Mouse (Mus musculus) neural tube, embryonic 15.5 days (tissue): ENCODE measurements around the gene Dpp8. TPM values are rescaled to one million over a fixed set of nuclear protein-coding genes. Genes with fewer than 3 reads are reported as not detected.
"Not testable (repeated sequence)": the region's sequence is repeated elsewhere in the genome, so short reads cannot be mapped to it uniquely, and the experiment has no call there.

Experiments
- ATAC-seq: fragments of 200-750 bp; cut with Nextera tagmentation; 2 replicates; pipeline ENCODE4 v1.8.0; 2017; ENCODE audit warnings: mild to moderate bottlenecking, moderate TSS enrichment, moderate library complexity; ENCODE audit not compliant: low FRiP score
- H3K27ac ChIP-seq: fragments of 300-500 bp; sonication (generic); replicated peaks from 2 replicates; pipeline ENCODE4 v1.5.1; 2015; ENCODE audit warnings: mild to moderate bottlenecking, inconsistent platforms
- H3K27me3 ChIP-seq: fragments of 300-500 bp; sonication (generic); replicated peaks from 2 replicates; pipeline ENCODE4 v1.6.1; 2015; ENCODE audit warnings: inconsistent platforms
- H3K36me3 ChIP-seq: fragments of 300-500 bp; sonication (generic); 2 replicates; pipeline ENCODE4 v1.6.1; 2015; ENCODE audit warnings: inconsistent platforms
- H3K4me1 ChIP-seq: fragments of 300-500 bp; sonication (generic); 2 replicates; pipeline ENCODE4 v1.6.1; 2015; ENCODE audit warnings: inconsistent platforms
- H3K4me2 ChIP-seq: fragments of 300-500 bp; sonication (generic); 2 replicates; pipeline ENCODE4 v1.6.1; 2015; ENCODE audit warnings: inconsistent platforms, mild to moderate bottlenecking, moderate library complexity
- H3K4me3 ChIP-seq: fragments of 300-500 bp; sonication (generic); replicated peaks from 2 replicates; pipeline ENCODE4 v1.5.1; 2015; ENCODE audit warnings: mild to moderate bottlenecking, inconsistent platforms
- H3K9ac ChIP-seq: fragments of 300-500 bp; sonication (generic); replicated peaks from 2 replicates; pipeline ENCODE4 v1.6.1; 2015; ENCODE audit warnings: mild to moderate bottlenecking, inconsistent platforms
- H3K9me3 ChIP-seq: fragments of 300-500 bp; sonication (generic); replicated peaks from 2 replicates; pipeline ENCODE4 v1.6.1; 2016; ENCODE audit warnings: inconsistent platforms
- WGBS: fragments of 180-500 bp; shearing (Covaris S2); methylation state at CpG from one replicate; pipeline ENCODE4 v1.1.7; 2015; ENCODE audit warnings: mixed read lengths; 5-methylcytosine and 5-hydroxymethylcytosine counted together
- polyA plus RNA-seq: library from polyadenylated mRNA; unstranded; fragments of >200 nt; fragmentation: Nextera tagmentation; extraction: Ambion mirVana; gene quantifications from 2 replicates; pipeline ENCODE4 v1.2.1, GENCODE M21; 2015

Dpp8 gene
- polyA plus RNA-seq, 1 experiment from 2014 or later = 32.9 TPM

DNA sequence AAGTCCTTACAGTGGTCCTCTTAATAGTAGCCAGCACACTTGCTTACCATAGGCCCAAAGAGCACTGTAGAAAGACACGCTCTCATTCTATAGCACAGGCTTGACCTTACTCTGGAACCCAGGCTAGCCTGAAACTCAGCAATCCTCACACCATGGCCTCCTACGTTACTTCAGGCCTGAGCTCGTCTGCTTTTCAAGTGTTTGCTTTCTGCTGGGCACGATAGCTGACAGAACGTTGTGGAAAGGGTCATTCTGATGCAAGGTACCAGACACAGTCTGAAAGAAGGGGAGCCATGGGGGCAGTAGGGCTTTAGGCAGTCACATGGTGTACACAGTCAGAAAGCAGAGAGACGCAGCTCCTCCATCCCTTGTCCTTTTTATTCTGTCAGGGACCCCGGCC is 32.0 kb downstream of the Dpp8 start:
- H3K4me3 ChIP-seq = no peak overlapping the region
- H3K4me2 ChIP-seq = no peak overlapping the region
- H3K27me3 ChIP-seq = no peaks in the 10 kb centered on the region
- H3K9ac ChIP-seq = no peak overlapping the region
- H3K36me3 ChIP-seq = peaks cover 74% of the 10 kb centered on the region
- H3K27ac ChIP-seq = no peak overlapping the region
- 91% methylated on average over 7 of the region's 7 CpGs for WGBS
- H3K9me3 ChIP-seq = no peaks in the 10 kb centered on the region
- H3K4me1 ChIP-seq = no peaks in the 10 kb centered on the region
- no peak for ATAC-seq

DNA sequence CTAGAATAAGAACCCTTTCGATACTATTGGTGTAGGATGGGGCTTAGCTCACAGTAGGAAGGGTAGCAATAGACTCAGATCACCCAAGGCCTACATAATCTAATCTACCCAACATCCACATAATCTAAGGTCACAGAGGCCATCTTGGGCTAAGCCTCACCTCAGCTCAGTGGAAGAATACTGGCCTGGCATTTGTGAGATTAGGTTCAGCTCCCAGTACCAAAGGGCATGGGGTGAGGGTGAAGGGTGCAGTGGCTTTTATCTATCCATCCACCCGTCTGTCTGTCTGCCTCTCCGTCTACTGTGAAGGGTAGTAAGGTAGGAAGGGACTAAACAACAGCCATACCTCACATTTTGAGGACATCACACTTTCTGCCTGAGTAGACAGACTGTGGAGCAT is 38.4 kb downstream of the Dpp8 start:
- ATAC-seq = no peak
- Histone ChIP-seq H3K9me3 (no peaks in the 10 kb centered on the region), H3K9ac (no peak overlapping the region), H3K4me3 (no peak overlapping the region), H3K4me2 (no peak overlapping the region), H3K27ac (no peak overlapping the region), H3K27me3 (no peaks in the 10 kb centered on the region), H3K36me3 (peaks cover 73% of the 10 kb centered on the region), H3K4me1 (no peaks in the 10 kb centered on the region; the same call in 1 of the 2 replicates)
- 93% methylated on average over 3 of the region's 3 CpGs for WGBS

DNA sequence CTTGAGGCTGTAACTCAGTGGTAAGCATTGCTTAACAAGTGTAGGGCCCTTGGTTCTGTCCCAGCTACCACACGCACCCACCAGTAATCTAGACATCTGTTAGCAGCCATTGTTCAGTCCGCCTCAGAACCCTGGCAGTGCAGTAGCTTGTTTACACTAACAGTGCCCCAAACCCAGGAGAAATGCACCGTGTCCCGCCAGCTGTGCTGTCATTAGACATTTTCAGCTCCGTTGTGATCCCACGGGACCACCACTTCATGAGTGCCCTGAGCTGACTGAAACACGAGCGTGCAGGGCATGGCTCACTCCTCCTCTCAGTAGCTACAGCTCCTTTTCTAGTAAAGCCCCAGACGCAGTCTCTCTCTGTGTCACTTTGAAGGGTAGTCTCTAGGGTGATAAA is 41.3 kb downstream of the Dpp8 start:
- Histone ChIP-seq H3K27ac (no peak overlapping the region), H3K4me1 (no peaks in the 10 kb centered on the region; the same call in 1 of the 2 replicates), H3K4me2 (no peak overlapping the region), H3K4me3 (no peak overlapping the region), H3K27me3 (no peaks in the 10 kb centered on the region), H3K36me3 (peaks cover 77% of the 10 kb centered on the region), H3K9me3 (no peaks in the 10 kb centered on the region), H3K9ac (no peak overlapping the region)
- WGBS = 50% methylated on average over 9 of the region's 9 CpGs
- no peak for ATAC-seq

DNA sequence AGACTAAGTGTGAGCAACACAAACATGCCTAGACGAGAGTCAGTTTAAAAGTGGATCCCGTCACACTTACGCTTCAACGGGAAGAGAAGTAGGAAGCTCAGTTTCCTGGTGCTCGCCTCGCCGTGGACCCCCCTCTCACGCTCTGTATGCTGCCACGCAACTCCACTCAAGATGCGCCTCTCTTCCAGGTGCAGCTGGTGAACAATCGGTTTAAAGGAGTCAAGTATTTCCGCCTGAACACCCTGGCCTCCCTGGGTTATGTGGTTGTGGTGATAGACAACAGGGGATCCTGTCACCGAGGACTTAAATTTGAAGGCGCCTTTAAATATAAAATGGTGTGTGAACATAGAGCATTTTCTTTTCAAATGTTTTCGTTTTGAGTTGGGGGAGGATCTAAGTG is 42.0 kb downstream of the Dpp8 start:
- Histone ChIP-seq H3K9ac (no peak overlapping the region), H3K9me3 (no peaks in the 10 kb centered on the region), H3K4me2 (no peak overlapping the region), H3K4me1 (no peaks in the 10 kb centered on the region; the same call in 1 of the 2 replicates), H3K4me3 (no peak overlapping the region), H3K27me3 (no peaks in the 10 kb centered on the region), H3K27ac (no peak overlapping the region), H3K36me3 (peaks cover 77% of the 10 kb centered on the region)
- ATAC-seq = no peak
- WGBS = 89% methylated on average over 15 of the region's 15 CpGs

DNA sequence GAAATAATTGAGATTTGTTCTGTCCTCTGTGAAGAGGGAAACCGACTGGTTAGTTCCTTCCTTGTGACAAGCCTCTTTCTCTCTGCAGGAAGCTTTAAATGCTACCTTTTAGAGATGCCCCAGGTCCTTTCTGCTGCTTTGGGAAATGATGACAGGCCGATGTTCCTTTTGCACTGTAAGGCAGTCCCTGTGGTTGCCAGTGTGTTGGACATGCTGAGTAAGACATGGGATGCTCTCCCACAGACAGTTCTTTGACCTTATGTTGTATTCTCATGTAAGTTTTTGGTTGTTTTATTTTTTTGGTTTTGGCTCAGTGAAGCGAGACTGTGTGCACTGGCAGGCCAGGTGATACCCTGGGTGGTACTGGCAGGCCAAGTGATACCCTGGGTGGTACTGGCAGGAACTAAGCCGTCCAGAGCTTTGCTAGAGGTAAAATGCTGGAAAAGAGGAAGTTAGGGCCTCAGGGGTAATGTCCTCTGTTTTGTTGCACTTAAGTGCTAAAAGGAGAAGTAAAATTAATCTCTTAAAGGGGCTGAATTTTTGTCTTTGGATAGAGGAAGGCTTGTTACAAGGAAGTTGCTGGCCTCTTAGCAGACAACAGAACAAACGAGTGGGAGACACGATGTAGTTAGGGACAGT is 42.8 kb downstream of the Dpp8 start:
- WGBS = 91% methylated on average over 6 of the region's 6 CpGs
- ATAC-seq = no peak
- Histone ChIP-seq H3K36me3 (peaks cover 77% of the 10 kb centered on the region), H3K9me3 (no peaks in the 10 kb centered on the region), H3K4me2 (no peak overlapping the region), H3K4me1 (no peaks in the 10 kb centered on the region; the same call in 1 of the 2 replicates), H3K27me3 (no peaks in the 10 kb centered on the region), H3K4me3 (no peak overlapping the region), H3K9ac (no peak overlapping the region), H3K27ac (no peak overlapping the region)

DNA sequence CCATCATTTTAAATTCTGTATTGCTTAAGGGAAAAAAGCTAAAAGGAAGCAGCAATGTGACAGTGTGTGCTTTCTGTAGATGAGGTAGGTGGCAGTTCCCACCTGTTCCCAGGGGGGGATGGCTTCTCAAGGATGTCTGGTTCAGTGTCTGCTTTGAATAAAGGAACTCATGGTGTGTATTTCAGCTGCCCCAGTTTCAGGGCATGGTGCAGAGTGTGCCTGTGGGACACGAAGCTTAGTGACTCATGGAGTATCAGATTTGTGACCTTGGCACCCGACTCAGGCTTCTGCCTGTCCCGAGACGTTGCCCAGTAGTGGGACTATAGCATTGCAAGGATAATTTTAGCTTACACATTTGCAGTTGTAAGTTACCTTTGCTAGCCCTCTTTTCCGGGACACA is 45.3 kb downstream of the Dpp8 start:
- no peak overlapping the region for H3K4me3 ChIP-seq
- H3K4me2 ChIP-seq = no peak overlapping the region
- no peak overlapping the region for H3K27ac ChIP-seq
- no peak for ATAC-seq
- H3K36me3 ChIP-seq = peaks cover 75% of the 10 kb centered on the region
- no peaks in the 10 kb centered on the region for H3K27me3 ChIP-seq
- H3K4me1 ChIP-seq = no peaks in the 10 kb centered on the region; the same call in 1 of the 2 replicates
- no peaks in the 10 kb centered on the region for H3K9me3 ChIP-seq
- 93% methylated on average over 5 of the region's 5 CpGs for WGBS
- H3K9ac ChIP-seq = no peak overlapping the region

DNA sequence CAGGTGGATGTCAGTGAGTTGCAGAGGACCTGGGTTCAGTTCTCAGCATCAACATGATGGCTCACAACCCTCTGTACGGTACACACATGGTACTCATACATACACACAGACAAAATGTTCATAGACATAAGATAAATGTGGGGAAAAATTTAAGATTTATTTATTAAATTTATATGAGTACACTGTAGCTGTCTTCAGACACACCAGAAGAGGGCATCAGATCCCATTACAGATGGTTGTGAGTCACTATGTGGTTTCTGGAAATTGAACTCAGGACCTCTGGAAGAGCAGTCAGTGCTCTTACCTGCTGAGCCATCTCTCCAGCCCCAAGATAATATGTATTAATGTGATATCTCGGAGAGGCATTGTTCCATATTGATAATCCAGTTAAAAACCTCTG is 47.9 kb downstream of the Dpp8 start:
- H3K27me3 ChIP-seq, H3K4me1 ChIP-seq, ATAC-seq, H3K4me3 ChIP-seq, H3K9me3 ChIP-seq, H3K9ac ChIP-seq, H3K27ac ChIP-seq, H3K4me2 ChIP-seq: not testable (repeated sequence)
- H3K36me3 ChIP-seq = peaks cover 74% of the 10 kb centered on the region
- 97% methylated on average over 2 of the region's 2 CpGs for WGBS

DNA sequence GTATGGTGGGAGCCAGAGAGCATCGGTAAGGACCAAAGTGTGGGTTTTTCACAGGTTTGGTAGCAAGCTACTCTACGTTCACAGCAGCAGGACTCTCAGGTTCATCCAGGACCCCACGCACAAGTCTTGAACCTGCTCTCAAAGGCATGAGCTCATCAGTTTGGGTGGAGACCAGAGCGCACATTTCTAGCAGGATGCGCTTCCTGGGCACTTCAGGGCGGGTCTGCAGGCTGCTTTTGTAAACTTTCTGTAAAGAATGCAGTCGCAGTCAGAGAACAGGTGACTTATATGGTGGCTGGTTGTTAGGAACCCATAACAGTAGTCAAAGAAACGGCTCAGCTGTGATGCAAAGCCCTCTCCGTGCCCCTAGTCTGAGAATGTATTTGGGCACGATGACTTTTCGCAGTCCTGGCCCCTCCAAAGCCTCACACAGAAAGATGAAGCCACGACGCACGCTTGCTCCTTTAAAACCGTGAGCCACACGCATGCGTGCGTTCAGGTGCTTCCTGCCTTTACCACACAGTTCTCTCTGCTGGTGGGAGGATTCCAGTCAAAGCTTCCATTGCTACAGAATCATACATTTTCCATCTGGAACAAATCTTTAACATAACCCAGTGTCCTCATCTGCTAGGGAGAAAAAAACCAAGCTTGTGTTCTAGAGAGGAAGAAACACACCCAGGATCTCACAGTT is 51.0 kb downstream of the Dpp8 start:
- H3K9me3 ChIP-seq = no peaks in the 10 kb centered on the region
- no peak overlapping the region for H3K9ac ChIP-seq
- no peak overlapping the region for H3K4me3 ChIP-seq
- H3K4me1 ChIP-seq = no peaks in the 10 kb centered on the region
- H3K27ac ChIP-seq = no peak overlapping the region
- H3K27me3 ChIP-seq = no peaks in the 10 kb centered on the region
- no peak overlapping the region for H3K4me2 ChIP-seq
- no peak for ATAC-seq
- peaks cover 45% of the 10 kb centered on the region for H3K36me3 ChIP-seq
- WGBS = 89% methylated on average over 18 of the region's 18 CpGs

DNA sequence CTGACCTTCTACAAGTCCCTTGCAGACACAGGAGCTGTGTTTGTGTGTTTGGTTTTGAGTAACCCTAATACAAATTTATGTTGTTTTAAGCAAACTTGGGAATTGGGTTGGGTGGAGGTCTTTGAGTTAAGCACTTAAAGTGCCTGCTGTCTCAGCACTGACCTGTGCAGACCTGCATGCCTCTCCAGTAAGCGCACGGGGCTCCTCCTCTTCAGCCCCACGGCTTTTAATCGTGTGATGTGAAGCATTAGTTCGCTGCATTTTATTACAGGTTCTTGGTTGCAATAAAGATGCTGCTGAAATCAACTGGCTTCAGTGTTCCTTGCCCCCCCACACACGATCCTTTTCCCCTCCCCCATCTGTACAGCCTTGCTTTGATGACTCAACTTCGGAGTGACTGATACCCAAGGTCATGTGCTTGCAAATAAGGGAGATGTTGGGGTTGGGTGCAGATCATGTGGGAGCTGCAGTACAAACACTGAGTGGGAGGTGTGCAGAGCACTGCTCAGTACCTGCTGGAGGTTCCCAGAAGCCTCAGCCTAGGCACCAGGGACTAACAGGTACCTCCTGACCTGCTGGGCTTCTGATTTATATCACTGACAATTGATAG is 52.1 kb downstream of the Dpp8 start:
- H3K4me2 ChIP-seq = no peak overlapping the region
- H3K9me3 ChIP-seq = no peaks in the 10 kb centered on the region
- H3K4me3 ChIP-seq = no peak overlapping the region
- WGBS = 78% methylated on average over 7 of the region's 7 CpGs
- H3K27ac ChIP-seq = no peak overlapping the region
- H3K9ac ChIP-seq = no peak overlapping the region
- ATAC-seq = no peak
- no peaks in the 10 kb centered on the region for H3K27me3 ChIP-seq
- peaks cover 34% of the 10 kb centered on the region for H3K36me3 ChIP-seq
- no peaks in the 10 kb centered on the region for H3K4me1 ChIP-seq

DNA sequence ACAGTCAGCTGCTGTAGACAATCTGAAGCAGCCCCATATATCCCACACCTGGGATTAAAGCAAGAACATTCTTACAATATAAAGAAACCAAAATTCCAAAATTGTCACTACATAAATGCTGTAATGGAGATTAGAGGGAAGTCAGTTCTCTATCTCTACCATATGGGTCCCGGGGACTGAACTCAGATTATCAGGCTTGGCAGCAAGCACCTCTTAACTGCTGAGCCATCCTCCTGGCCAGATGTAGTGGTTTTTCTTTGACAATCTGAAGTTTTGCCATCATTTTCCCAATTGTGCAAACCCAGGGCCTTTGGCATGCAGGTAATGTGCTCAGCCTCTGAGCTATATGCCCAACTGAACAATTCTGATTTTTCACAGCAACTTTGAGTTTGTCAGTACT is 53.1 kb downstream of the Dpp8 start:
- peaks cover 27% of the 10 kb centered on the region for H3K36me3 ChIP-seq
- no peaks in the 10 kb centered on the region for H3K4me1 ChIP-seq
- H3K9me3 ChIP-seq = no peaks in the 10 kb centered on the region
- H3K27ac ChIP-seq = no peak overlapping the region
- no peak overlapping the region for H3K4me2 ChIP-seq
- 98% methylated on average over 1 of the region's 1 CpGs for WGBS
- no peak for ATAC-seq
- no peak overlapping the region for H3K9ac ChIP-seq
- no peaks in the 10 kb centered on the region for H3K27me3 ChIP-seq
- no peak overlapping the region for H3K4me3 ChIP-seq

DNA sequence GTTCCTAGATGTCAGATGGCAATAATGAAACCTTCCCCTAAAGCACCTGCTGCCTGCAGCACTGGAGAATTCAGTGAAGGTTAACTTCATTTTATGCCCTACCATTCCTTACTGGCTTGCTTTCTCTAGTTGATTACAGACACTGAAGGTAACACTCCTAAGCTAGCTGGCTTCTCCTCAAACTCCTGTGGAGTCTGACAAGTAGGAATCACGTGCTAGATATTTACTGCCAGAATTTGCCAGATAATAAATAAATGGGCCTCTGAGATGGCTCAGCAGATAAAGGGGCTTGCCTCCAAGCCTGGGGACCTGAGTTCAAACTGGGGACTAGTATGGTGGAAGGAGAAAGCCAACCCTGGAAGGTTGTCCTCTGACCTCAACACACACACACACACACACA is 54.6 kb downstream of the Dpp8 start:
- H3K36me3 ChIP-seq = peaks cover 19% of the 10 kb centered on the region
- H3K27ac ChIP-seq = no peak overlapping the region
- no peak overlapping the region for H3K9ac ChIP-seq
- H3K27me3 ChIP-seq = no peaks in the 10 kb centered on the region
- no peak for ATAC-seq
- H3K4me1 ChIP-seq = no peaks in the 10 kb centered on the region
- WGBS = 44% methylated on average over 1 of the region's 1 CpGs
- no peak overlapping the region for H3K4me3 ChIP-seq
- no peak overlapping the region for H3K4me2 ChIP-seq
- no peaks in the 10 kb centered on the region for H3K9me3 ChIP-seq

DNA sequence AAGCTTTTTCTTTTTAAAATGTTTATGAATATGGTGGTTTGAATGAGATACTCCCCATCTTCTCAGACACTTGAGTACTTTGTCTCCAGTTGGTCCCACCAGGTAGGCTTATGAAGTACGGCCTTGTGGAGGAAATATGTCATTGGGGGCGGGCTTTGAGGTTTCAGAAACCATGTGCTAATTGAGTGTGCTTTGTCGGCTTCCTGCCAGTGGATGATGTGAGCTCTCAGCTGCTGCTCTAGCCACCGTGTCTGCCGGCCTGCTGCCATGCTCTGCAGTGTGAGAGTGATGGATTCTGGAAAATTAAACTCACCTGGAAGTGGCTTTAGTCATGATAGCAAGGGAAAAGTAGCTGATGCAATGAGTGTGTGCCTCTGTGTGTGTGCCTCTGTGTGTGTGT is 55.3 kb downstream of the Dpp8 start:
- no peak overlapping the region for H3K4me2 ChIP-seq
- WGBS = 62% methylated on average over 5 of the region's 5 CpGs
- H3K27me3 ChIP-seq = no peaks in the 10 kb centered on the region
- no peak for ATAC-seq
- H3K4me3 ChIP-seq = no peak overlapping the region
- H3K9me3 ChIP-seq = no peaks in the 10 kb centered on the region
- H3K9ac ChIP-seq = no peak overlapping the region
- peaks cover 17% of the 10 kb centered on the region for H3K36me3 ChIP-seq
- no peak overlapping the region for H3K27ac ChIP-seq
- H3K4me1 ChIP-seq = no peaks in the 10 kb centered on the region
